Mouse (Mus musculus) ES-E14 (cell line): Measurements from ENCODE around the gene Sh2b2.

Experiments
- CHD2 ChIP-seq: IDR thresholded peaks from 2 replicates; pipeline ENCODE4 v1.6.1; 2014; ENCODE audit warnings: mild to moderate bottlenecking, low read depth, low read length, inconsistent platforms
- HCFC1 ChIP-seq: IDR thresholded peaks from 2 replicates; pipeline ENCODE4 v1.6.1; 2012; ENCODE audit warnings: low read length, inconsistent platforms, borderline replicate concordance; ENCODE audit not compliant: insufficient read depth
- MAFK ChIP-seq: IDR thresholded peaks from 2 replicates; pipeline ENCODE4 v1.6.1; 2014; ENCODE audit warnings: mild to moderate bottlenecking, low read depth, low read length, inconsistent platforms; ENCODE audit not compliant: insufficient read depth

GRCm38 (mm10) chr5:136258919-136259318 is 12.6 kb upstream of the Sh2b2 start:
- TF ChIP-seq HCFC1, result no peak
- TF ChIP-seq CHD2, result no peak
- TF ChIP-seq MAFK, result no peak
